Mouse (Mus musculus) C2C12 (cell line): ENCODE measurements around the gene Amh. TPM values are rescaled to one million over a fixed set of nuclear protein-coding genes. Genes with fewer than 3 reads are reported as not detected.
A peak's percentile ranks its signal among the peaks of the same experiment; 100 is the strongest.

Experiments
- H3K27me3 ChIP-seq: one replicate; pipeline ENCODE4 v1.6.1; 2011; ENCODE audit not compliant: control insufficient read depth, insufficient read depth, insufficient read length
- H3K36me3 ChIP-seq: one replicate; pipeline ENCODE4 v1.6.1; 2011; ENCODE audit not compliant: control insufficient read depth, insufficient read depth
- H3K4me3 ChIP-seq: one replicate; pipeline ENCODE4 v1.5.1; 2011; ENCODE audit warnings: mild to moderate bottlenecking, control low read depth; ENCODE audit not compliant: poor library complexity, insufficient read depth, severe bottlenecking
- H3K79me2 ChIP-seq: one replicate; pipeline ENCODE4 v1.6.1; 2011; ENCODE audit not compliant: control insufficient read depth, insufficient read depth
- H3K79me3 ChIP-seq: one replicate; pipeline ENCODE4 v1.6.1; 2011; ENCODE audit warnings: low read depth, control low read depth
- H3ac ChIP-seq: one replicate; pipeline ENCODE3; 2011; ENCODE audit warnings: low read depth; ENCODE audit not compliant: control insufficient read depth, insufficient read length
- CEBPB ChIP-seq: IDR thresholded peaks from one replicate; pipeline ENCODE4 v1.6.1; 2011; ENCODE audit warnings: low read depth, mild to moderate bottlenecking, control low read depth, moderate library complexity
- CTCF ChIP-seq: IDR thresholded peaks from one replicate; pipeline ENCODE4 v1.5.1; 2011; ENCODE audit not compliant: control insufficient read depth, insufficient read depth, insufficient read length
- FOSL1 ChIP-seq: IDR thresholded peaks from one replicate; pipeline ENCODE4 v1.8.0; 2011; ENCODE audit warnings: mild to moderate bottlenecking, low read length; ENCODE audit not compliant: poor library complexity, insufficient read depth, severe bottlenecking
- MAX ChIP-seq: IDR thresholded peaks from one replicate; pipeline ENCODE4 v1.6.1; 2011; ENCODE audit warnings: mild to moderate bottlenecking, control low read depth
- MYOD1 ChIP-seq: IDR thresholded peaks from one replicate; pipeline ENCODE4 v1.6.1; 2011; ENCODE audit warnings: low read depth; ENCODE audit not compliant: control insufficient read depth, insufficient read length
- MYOG ChIP-seq: IDR thresholded peaks from one replicate; pipeline ENCODE4 v1.6.1; 2011; ENCODE audit not compliant: control insufficient read depth, insufficient read length; ENCODE audit errors: extremely low read depth
- USF1 ChIP-seq: IDR thresholded peaks from one replicate; pipeline ENCODE4 v1.6.1; 2011; ENCODE audit warnings: low read depth, mild to moderate bottlenecking, control low read depth, moderate library complexity
- polyA plus RNA-seq: library from polyadenylated mRNA; unstranded; fragments of >200 nt; fragmentation: generic; extraction: Trizol; gene quantifications from one replicate; pipeline ENCODE4 v1.2.1, GENCODE M21; 2012; ENCODE audit warnings: missing spikeins

The Amh gene
- polyA plus RNA-seq, 1 experiment: 0.87 TPM

DNA sequence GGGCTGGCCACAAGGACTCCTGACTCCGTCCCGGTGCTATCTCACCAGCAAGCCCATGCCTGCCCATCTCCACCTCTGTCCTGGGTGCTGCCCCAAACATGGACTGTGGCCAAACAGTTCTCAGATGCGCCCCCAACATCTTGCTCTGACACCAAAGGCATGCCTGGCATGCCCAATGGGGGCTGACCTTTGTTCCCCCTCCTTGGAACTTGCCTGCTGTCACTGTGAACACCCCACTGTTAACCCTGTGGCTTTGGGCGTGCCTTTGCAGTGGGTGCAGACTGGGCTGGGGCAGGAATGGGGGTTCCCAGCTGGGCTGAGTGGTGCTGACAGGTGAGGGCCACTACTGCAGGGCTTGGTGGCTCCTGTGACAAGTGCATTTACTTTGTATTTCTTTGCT lies 11.2 kb upstream of the Amh start:
- peaks cover 66% of the 10 kb centered on the region for H3K36me3 ChIP-seq
- TF ChIP-seq MYOG: no peak
- TF ChIP-seq CEBPB: no peak
- peak; percentile 3 for TF ChIP-seq MYOD1
- peaks cover 20% of the 10 kb centered on the region for H3K79me3 ChIP-seq
- H3K27me3 ChIP-seq: no peaks in the 10 kb centered on the region
- no peak overlapping the region for H3ac ChIP-seq
- H3K79me2 ChIP-seq: peaks cover 38% of the 10 kb centered on the region
- no peak overlapping the region for H3K4me3 ChIP-seq

DNA sequence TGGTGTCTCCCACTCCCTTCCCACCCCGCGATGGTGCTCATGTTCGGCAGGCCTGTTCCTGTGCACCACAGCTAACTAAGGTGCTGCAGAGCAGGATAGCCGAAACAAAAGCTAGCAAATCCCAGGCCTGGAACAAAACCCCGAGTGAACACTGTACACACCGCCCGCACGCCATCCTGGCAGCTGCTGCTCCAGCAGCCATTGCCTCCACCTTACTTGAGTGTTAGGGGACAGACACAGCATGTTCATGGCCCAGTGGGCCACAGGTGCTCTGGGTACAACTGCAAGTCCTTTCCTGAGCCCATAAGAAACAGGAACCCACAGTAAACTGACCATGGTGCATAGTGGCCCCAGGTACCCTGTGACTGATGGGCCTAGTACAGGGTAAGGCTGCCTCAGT lies 10.3 kb upstream of the Amh start:
- TF ChIP-seq CTCF (no peak), MAX (no peak), MYOG (no peak), FOSL1 (no peak), CEBPB (no peak), MYOD1 (no peak), USF1 (no peak)
- H3K79me2 ChIP-seq: peaks cover 47% of the 10 kb centered on the region
- peaks cover 65% of the 10 kb centered on the region for H3K36me3 ChIP-seq
- peaks cover 29% of the 10 kb centered on the region for H3K79me3 ChIP-seq
- no peak overlapping the region for H3K4me3 ChIP-seq
- H3ac ChIP-seq: no peak overlapping the region
- H3K27me3 ChIP-seq: no peaks in the 10 kb centered on the region

DNA sequence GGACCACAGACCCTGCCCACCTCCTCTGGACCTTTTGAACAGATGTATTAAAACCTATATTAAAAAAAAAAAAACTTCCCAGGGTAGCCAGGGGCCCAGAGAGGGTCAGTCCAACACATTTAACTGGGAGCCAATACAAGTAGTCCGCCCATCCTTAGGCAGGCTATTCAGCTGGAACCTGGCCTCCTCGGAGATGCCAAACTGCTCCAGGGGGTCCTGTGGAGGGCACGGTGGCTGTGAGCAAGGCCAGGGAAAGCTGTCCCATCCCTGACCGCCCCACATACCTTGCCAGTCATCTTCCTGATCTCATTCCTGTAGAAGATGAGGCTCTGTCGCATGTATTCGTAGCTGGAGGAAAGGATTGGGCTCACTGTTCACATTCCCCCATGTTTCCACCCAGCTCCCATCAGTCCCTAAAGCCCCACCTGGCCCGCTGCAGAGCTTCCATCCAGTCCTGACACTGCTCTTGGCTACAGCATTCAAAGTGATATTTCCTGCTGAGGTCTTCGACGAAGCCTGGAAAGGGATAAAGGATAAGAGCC lies 8.7 kb upstream of the Amh start:
- H3K27me3 ChIP-seq: no peaks in the 10 kb centered on the region
- peak overlapping the region; percentile 99 for H3K4me3 ChIP-seq
- no peak for TF ChIP-seq MYOD1
- no peak for TF ChIP-seq USF1
- TF ChIP-seq CTCF: no peak
- no peak for TF ChIP-seq CEBPB
- TF ChIP-seq MAX: no peak
- TF ChIP-seq FOSL1: no peak
- TF ChIP-seq MYOG: no peak
- H3K79me2 ChIP-seq: peaks cover 64% of the 10 kb centered on the region
- peaks cover 45% of the 10 kb centered on the region for H3K79me3 ChIP-seq
- H3ac ChIP-seq: peak overlapping the region; percentile 86
- peaks cover 69% of the 10 kb centered on the region for H3K36me3 ChIP-seq

DNA sequence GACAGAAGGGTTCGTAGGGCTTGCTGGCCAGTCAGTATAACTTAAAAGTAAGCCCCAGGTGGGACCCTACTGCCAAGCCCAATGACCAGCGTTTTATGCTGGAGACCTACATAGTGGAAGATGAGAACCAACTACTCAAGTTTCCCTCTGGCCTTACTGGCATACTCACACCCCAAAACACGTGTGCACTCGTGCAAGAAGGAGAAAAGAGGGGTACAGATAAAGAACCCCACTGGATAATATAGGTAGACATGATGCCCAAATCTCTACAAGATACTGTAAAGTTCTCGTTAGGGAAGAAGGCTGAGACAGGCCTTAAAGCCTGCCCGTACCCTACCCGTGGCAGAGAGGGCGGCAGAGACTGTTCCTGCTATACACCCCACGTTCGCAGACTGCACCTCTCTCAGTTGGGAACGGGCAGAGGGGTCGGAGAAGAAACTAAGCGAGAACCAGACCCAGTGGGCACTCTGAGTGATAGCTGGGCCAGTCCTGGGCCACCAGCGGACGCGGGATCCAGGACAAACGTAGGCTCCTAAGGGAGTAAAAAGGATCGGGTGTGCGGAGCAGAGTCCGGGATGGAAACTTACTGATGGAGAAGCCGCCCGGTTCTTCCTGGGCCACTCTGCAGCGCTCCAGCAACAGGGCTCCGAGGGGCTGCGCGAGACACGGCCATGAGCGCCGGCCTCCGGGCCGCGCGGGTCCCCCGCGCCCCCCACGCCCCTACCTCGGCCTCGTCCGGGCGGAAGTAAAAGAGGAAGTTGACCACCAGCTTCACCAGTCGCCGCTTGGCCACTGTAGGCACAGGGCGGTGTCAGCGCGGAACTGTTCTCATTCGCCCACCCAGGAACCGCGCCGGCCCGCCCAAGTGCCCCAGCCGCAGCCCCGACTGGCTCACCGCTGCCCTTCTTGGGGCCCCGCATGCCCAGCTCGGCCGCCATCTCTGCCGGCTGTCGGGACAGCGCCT lies 7.6 kb upstream of the Amh start:
- peaks cover 76% of the 10 kb centered on the region for H3K36me3 ChIP-seq
- H3K4me3 ChIP-seq: peak overlapping the region; percentile 99
- peaks cover 53% of the 10 kb centered on the region for H3K79me3 ChIP-seq
- peaks cover 74% of the 10 kb centered on the region for H3K79me2 ChIP-seq
- peak overlapping the region; percentile 86 for H3ac ChIP-seq
- TF ChIP-seq USF1 (no peak), CTCF (no peak), MYOG (no peak), MAX (no peak), CEBPB (no peak)
- H3K27me3 ChIP-seq: no peaks in the 10 kb centered on the region

DNA sequence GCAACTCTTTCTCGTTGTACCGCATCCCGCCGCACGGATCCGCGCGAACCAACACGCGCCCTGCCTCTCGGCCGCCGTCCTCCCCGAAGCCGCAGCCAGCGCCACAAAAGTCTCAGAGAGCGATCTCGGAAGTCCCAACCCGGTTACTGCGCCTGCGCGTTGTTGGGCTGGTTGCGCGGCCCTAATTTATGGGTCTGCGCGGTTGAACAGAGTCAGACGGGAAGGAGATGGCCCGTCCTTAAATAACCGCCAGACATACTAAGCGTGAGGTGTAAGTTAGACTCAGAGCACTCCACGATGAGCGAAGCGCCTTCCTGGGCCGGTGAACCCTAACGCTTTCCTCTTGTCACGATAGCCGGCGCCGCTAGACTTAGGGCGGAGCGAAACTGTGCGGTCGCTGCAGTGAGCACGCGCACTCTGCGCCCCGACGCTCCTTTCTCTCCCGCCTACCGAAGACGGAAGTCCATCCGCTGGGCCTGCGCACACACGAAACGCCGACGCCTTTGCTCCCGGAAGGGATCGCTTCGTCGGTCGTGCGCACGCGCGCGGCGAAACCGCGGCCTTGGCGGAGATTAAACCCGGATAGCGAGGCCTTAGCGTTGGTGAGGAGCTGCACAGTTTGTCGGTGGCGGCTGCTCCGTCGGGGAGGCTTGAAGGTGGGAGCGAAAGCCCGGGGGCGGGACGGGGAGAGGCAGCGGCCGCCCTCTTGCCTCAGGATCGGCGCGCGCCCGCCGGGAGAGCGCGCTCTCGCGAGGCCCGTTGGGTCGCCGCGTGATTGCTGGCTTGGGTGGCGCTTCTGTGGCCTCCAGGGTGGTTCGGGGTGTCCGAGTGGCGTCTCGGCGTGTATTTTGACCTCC lies 6.7 kb upstream of the Amh start, which contains the start of the genes Sf3a2 and Plekhj1:
Gene Sf3a2 (plus strand): TSS at position 49 of the 857 bp plus-strand sequence.
Gene Plekhj1 (minus strand): TSS at position 477 of the 857 bp plus-strand sequence.
- TF ChIP-seq MYOG (no peak), USF1 (no peak), CTCF (no peak), CEBPB (no peak), FOSL1 (no peak), MAX (peak; percentile 88), MYOD1 (no peak)
- Histone ChIP-seq H3K4me3 (peak within 1 kb of the TSS; percentile 99), H3K36me3 (peaks cover 76% of the 10 kb centered on the region), H3ac (peak within 1 kb of the TSS; percentile 86), H3K27me3 (no peaks in the 10 kb centered on the region), H3K79me3 (peaks cover 53% of the 10 kb centered on the region), H3K79me2 (peaks cover 74% of the 10 kb centered on the region)
